Mouse (Mus musculus) thymus, postnatal 4 days (tissue): ENCODE data around the gene Msantd2.

ENCODE experiments used
- DNase-seq: peaks from one replicate; pipeline ENCODE4 v3.0.0; 2021

Gene Msantd2

GRCm38 (mm10) chr9:37572204-37572876 lies 83.2 kb downstream of the Msantd2 start:
- no peak for DNase-seq
